Mouse (Mus musculus): Measurements from ENCODE around the gene Ppp1r15a. TPM values are rescaled to one million over a fixed set of nuclear protein-coding genes. Genes with fewer than 3 reads are reported as not detected.
"Not testable (repeated sequence)": the region's sequence is repeated elsewhere in the genome, so short reads cannot be mapped to it uniquely, and the experiment has no call there.

Ppp1r15a gene
- polyA plus RNA-seq, 1 experiment from 2014 or later, result 13.1 TPM

DNA sequence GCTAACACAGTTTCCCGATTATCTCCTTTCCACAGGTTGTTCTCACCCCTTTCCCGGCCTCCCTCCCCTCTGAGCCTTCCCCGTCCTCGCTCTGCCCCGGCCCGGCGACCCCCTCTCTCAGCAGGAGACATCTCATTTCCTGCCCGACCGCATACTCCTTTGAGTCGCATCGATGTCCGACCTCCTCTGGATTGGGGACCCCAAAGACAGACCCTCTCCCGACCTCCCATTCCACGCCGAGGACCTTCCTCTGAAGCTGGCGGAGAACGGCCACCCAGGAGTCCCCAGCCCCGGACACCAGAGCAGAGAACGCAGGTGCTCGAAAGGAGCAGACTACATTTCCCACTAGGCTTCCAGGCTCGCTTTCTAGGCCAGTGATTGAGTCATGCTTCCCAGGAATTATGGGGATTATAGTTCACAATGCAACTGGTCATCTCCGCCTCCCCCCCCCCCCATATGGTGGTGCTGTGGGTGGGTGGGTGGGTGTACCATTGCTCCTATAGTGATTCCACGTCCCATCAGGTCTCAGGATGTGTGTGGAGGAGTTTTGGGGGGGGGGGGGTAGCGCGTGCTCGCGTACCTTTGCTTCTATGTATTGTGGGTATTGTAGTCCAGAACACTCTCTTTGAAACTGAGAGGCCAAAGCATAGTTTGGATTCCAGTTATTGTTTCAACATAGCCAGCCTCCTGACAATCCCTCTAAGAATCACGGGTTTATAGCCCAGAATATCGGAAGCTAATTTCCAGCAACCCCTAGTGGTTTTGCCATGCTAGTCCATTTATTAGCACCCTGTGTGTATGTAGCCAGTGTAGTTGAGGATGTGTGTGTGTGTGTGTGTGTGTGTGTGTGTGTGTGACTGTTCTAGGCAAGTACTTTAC, 12.3 kb upstream of the Ppp1r15a start:
- Histone ChIP-seq H3K4me3 (ENCODE audit: low read depth, low read length) (peak overlapping the region; percentile 38), H3K9ac (ENCODE audit: low read length) (peak overlapping the region; percentile 56)

DNA sequence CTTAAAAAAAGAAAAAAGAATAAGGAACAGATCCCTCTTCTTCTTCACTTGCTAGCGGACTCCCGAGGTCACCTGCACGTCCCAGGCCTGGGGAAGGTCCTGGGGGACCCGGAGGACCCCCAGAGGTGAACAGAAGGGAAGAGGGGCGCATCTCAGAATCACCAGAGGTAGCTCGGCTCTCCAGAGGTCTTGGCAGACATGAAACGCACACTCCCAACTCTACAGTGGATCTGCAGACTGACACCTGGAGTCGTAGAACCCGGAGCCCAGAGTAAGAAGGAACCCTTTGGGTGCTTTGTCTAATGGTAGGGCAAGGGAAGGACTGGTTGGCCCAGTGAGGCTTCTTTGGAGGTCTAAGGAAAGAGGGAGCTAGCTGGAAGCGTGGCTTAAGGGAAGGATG, 11.5 kb upstream of the Ppp1r15a start:
- peak overlapping the region; percentile 56 for H3K9ac ChIP-seq (ENCODE audit: low read length)
- H3K36me3 ChIP-seq (ENCODE audit: control insufficient read depth, insufficient read depth, low read length), result no peaks in the 10 kb centered on the region
- H3K4me2 ChIP-seq (ENCODE audit: low read length), result peak overlapping the region; percentile 58
- H3K4me3 ChIP-seq (ENCODE audit: low read depth, low read length), result peak overlapping the region; percentile 38
- H3K27me3 ChIP-seq (replicated peaks; ENCODE audit: control insufficient read depth, insufficient read depth, low read length), result no peaks in the 10 kb centered on the region
- DNase-seq (ENCODE audit: low spot score), result no peak
- H3K9me3 ChIP-seq (replicated peaks; ENCODE audit: control insufficient read depth, low read length), result no peaks in the 10 kb centered on the region
- H3K4me1 ChIP-seq (ENCODE audit: control insufficient read depth, insufficient read depth, low read length), result peaks cover 4% of the 10 kb centered on the region; the same call in 1 of the 2 replicates
- no peak overlapping the region for H3K27ac ChIP-seq (ENCODE audit: low read depth, low read length)
- WGBS, result 80% methylated on average over 10 of the region's 10 CpGs
- no peak for ATAC-seq

More for the DNA sequence above, 12.3 kb upstream of the Ppp1r15a start:
- Histone ChIP-seq H3K27ac (ENCODE audit: low read depth, low read length) (no peak overlapping the region), H3K4me1 (ENCODE audit: control insufficient read depth, insufficient read depth, low read length) (peaks cover 4% of the 10 kb centered on the region; the same call in 1 of the 2 replicates), H3K9me3 (replicated peaks; ENCODE audit: control insufficient read depth, low read length) (no peaks in the 10 kb centered on the region), H3K36me3 (ENCODE audit: control insufficient read depth, insufficient read depth, low read length) (no peaks in the 10 kb centered on the region), H3K4me2 (ENCODE audit: low read length) (peak overlapping the region; percentile 58), H3K27me3 (replicated peaks; ENCODE audit: control insufficient read depth, insufficient read depth, low read length) (no peaks in the 10 kb centered on the region)
- DNase-seq (ENCODE audit: low spot score) (peak; percentile 90), ATAC-seq (peak; percentile 92)
- 1% methylated on average over 29 of the region's 29 CpGs for WGBS

DNA sequence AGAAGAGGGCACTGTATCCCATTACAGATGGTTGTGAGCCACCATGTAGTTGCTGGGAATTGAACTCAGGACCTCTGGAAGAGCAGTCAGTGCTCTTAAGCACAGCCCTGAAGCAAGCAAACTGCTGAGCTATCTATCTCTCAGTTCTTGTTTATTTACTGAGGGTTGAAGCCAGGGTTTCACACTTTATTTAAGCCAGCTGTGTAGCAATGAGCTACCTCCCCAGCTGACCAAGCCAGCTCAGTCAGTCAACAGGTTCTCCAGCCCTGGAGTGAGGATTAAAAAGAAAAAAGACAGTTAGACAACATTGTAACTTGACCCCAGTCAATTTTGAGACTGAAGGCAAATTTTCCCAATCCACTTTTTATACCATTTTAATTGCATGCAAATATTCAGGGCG, 9.6 kb upstream of the Ppp1r15a start:
- ATAC-seq (no peak), DNase-seq (ENCODE audit: low spot score) (no peak)
- H3K36me3 ChIP-seq (ENCODE audit: control insufficient read depth, insufficient read depth, low read length), result no peaks in the 10 kb centered on the region
- no peak overlapping the region for H3K4me3 ChIP-seq (ENCODE audit: low read depth, low read length)
- H3K27me3 ChIP-seq (replicated peaks; ENCODE audit: control insufficient read depth, insufficient read depth, low read length), result no peaks in the 10 kb centered on the region
- WGBS, result 67% methylated on average over 1 of the region's 1 CpGs
- no peak overlapping the region for H3K9ac ChIP-seq (ENCODE audit: low read length)
- H3K4me1 ChIP-seq (ENCODE audit: control insufficient read depth, insufficient read depth, low read length), result peaks cover 4% of the 10 kb centered on the region; the same call in 1 of the 2 replicates
- H3K4me2 ChIP-seq (ENCODE audit: low read length), result no peak overlapping the region
- no peaks in the 10 kb centered on the region for H3K9me3 ChIP-seq (replicated peaks; ENCODE audit: control insufficient read depth, low read length)
- H3K27ac ChIP-seq (ENCODE audit: low read depth, low read length), result no peak overlapping the region

DNA sequence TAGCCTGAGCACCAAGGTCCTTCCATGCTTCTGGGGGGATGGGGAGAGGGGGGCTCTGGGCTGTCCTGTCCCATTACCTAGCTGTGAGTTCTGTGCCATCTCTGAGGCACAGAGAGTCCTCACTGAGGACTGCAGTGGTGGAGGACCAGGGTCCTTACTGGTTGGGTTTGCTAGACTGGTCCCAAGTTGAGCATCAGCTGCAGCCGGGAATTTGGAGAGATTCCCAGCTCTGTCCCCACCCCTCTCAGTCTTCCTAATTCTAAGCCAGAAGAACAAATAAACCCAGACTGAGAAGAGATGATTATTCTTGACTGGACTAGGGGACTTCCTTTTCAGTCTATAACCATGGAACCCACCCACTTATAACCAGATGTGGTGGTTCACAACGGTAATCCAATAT, 4.6 kb upstream of the Ppp1r15a start:
- ATAC-seq (no peak), DNase-seq (ENCODE audit: low spot score) (no peak)
- Histone ChIP-seq H3K9ac (ENCODE audit: low read length) (no peak overlapping the region), H3K9me3 (replicated peaks; ENCODE audit: control insufficient read depth, low read length) (no peaks in the 10 kb centered on the region), H3K4me1 (ENCODE audit: control insufficient read depth, insufficient read depth, low read length) (peaks cover under 1% of the 10 kb centered on the region; the same call in 1 of the 2 replicates), H3K36me3 (ENCODE audit: control insufficient read depth, insufficient read depth, low read length) (no peaks in the 10 kb centered on the region), H3K27ac (ENCODE audit: low read depth, low read length) (no peak overlapping the region), H3K4me3 (ENCODE audit: low read depth, low read length) (no peak overlapping the region), H3K4me2 (ENCODE audit: low read length) (no peak overlapping the region), H3K27me3 (replicated peaks; ENCODE audit: control insufficient read depth, insufficient read depth, low read length) (no peaks in the 10 kb centered on the region)
- WGBS, result 80% methylated on average over 2 of the region's 2 CpGs

DNA sequence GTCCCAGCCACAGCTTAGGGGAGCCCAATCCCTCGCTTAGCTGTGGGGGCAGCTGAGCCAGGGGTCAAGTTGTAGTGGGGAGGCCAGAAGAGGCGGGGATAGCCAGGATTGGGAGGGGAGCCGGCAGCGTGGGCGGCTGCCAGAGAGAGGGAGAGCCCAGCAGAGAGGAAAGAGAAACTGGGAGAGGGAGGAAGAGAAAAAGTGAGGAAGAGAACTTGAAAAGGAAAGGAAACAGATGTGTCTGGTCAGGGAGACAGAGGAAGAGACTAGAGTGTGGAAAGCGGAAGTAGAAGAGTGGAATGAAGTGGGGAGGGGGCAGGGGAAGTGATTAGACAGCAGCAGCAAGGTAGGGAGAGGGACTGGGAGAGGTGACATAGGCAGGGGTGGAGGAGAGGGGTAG, 3.4 kb upstream of the Ppp1r15a start:
- no peak overlapping the region for H3K4me3 ChIP-seq (ENCODE audit: low read depth, low read length)
- no peaks in the 10 kb centered on the region for H3K36me3 ChIP-seq (ENCODE audit: control insufficient read depth, insufficient read depth, low read length)
- no peak overlapping the region for H3K4me2 ChIP-seq (ENCODE audit: low read length)
- 24% methylated on average over 6 of the region's 6 CpGs for WGBS
- no peak overlapping the region for H3K27ac ChIP-seq (ENCODE audit: low read depth, low read length)
- no peaks in the 10 kb centered on the region for H3K27me3 ChIP-seq (replicated peaks; ENCODE audit: control insufficient read depth, insufficient read depth, low read length)
- no peaks in the 10 kb centered on the region for H3K9me3 ChIP-seq (replicated peaks; ENCODE audit: control insufficient read depth, low read length)
- ATAC-seq (no peak), DNase-seq (ENCODE audit: low spot score) (no peak)
- H3K9ac ChIP-seq (ENCODE audit: low read length), result no peak overlapping the region
- peaks cover 6% of the 10 kb centered on the region for H3K4me1 ChIP-seq (ENCODE audit: control insufficient read depth, insufficient read depth, low read length)

DNA sequence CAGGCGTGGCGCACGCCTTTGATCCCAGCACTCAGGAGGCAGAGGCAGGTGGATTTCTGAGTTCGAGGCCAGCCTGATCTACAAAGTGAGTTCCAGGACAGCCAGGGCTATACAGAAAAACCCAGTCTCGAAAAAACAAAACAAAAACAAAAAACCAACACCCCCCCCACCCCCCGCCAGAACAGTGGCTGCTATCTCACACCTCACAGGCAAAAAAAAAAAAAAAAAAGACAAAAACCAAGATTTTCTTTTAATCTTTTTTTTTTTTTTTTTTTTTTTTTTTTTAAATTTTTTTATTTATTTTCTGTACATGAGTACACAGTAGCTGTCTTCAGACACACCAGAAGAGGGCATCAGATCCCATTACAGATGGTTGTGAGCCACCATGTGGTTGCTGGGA, 1.1 kb upstream of the Ppp1r15a start:
- 92% methylated on average over 6 of the region's 6 CpGs for WGBS

DNA sequence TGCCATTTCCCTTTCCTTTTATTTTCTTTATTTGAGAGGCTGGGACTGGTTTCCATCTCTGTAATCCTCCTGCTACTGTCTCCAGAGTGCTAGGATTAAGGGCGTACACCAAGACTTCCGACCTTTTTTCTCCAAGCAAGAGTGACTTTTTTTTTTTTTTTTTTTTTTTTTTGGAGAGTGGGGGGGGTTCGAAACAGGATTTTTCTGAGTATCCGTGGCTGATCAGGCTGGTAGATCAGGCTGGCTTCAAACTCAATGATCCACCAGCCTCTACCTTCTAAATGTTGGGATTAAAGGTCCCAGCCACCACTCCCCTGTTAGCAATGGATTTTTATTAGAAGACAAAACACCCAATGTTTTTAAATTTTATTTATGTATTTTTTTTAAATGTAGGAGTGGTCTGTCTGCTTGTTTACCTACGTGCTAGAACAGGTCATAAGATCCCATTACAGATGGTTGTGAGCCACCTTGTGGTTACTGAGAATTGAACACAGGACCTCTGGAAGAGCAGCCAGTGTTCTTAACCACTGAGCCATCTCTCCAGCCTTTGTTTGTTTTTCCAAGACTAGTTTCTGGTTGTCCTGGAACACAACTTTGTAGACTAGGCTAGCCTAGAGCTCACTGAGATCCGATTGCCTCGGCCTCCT, 529 bp upstream of the Ppp1r15a start:
- no peaks in the 10 kb centered on the region for H3K9me3 ChIP-seq (replicated peaks; ENCODE audit: control insufficient read depth, low read length)
- H3K27ac ChIP-seq (ENCODE audit: low read depth, low read length), result no peak overlapping the region
- 24% methylated on average over 7 of the region's 7 CpGs for WGBS
- H3K27me3 ChIP-seq (replicated peaks; ENCODE audit: control insufficient read depth, insufficient read depth, low read length), result no peaks in the 10 kb centered on the region
- H3K4me1 ChIP-seq (ENCODE audit: control insufficient read depth, insufficient read depth, low read length), result peaks cover 6% of the 10 kb centered on the region
- ATAC-seq (no peak), DNase-seq (ENCODE audit: low spot score) (no peak)
- H3K36me3 ChIP-seq (ENCODE audit: control insufficient read depth, insufficient read depth, low read length), result no peaks in the 10 kb centered on the region
- H3K9ac ChIP-seq (ENCODE audit: low read length), result peak overlapping the region; percentile 82
- H3K4me3 ChIP-seq (ENCODE audit: low read depth, low read length), result peak overlapping the region; percentile 67
- H3K4me2 ChIP-seq (ENCODE audit: low read length), result peak overlapping the region; percentile 95

More for the DNA sequence above, 1.1 kb upstream of the Ppp1r15a start:
- not testable (repeated sequence) for H3K9ac ChIP-seq (ENCODE audit: low read length); DNase-seq (ENCODE audit: low spot score); H3K9me3 ChIP-seq (replicated peaks; ENCODE audit: control insufficient read depth, low read length); H3K36me3 ChIP-seq (ENCODE audit: control insufficient read depth, insufficient read depth, low read length); H3K27ac ChIP-seq (ENCODE audit: low read depth, low read length); H3K27me3 ChIP-seq (replicated peaks; ENCODE audit: control insufficient read depth, insufficient read depth, low read length); H3K4me3 ChIP-seq (ENCODE audit: low read depth, low read length); H3K4me2 ChIP-seq (ENCODE audit: low read length); ATAC-seq; H3K4me1 ChIP-seq (ENCODE audit: control insufficient read depth, insufficient read depth, low read length)

DNA sequence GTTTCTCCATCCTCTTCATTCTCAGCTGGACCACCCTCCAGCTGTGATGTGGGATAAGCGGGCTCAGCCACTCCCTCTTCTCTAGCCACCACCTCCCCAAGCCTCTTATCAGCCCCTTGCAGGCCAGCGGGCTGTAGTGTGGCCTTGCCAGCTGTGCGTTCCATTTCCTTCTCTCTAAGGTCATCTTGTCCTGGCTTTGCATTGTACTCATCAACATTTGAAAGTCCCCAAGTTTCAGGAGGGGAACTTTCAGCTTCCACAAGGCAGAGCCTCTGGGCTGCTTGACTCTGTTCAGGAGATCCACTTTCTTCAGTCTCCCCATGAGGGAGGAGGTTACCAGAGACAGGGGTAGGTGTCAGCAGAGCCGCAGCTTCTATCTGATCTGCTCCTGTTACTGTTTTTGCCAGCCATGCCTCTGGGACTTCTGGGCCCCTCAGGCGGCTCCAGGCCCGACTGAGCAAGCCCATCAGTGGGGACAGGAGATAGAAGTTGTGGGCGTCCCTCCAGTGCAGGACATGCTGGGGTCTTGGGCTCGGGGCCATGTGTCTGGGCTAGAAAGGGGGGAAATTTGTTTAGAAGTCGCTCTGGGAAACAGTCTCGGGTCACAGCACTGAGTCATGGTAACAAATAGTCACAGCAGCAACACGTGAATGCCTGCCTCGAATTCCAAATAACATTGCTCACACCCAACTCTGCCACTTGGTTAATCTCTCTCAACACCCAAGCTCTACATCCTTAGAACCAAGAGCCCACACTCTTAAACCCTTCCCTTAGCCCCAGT, 1.0 kb downstream of the Ppp1r15a start:
- Histone ChIP-seq H3K4me3 (ENCODE audit: low read depth, low read length) (peak overlapping the region; percentile 67), H3K27ac (ENCODE audit: low read depth, low read length) (no peak overlapping the region), H3K4me1 (ENCODE audit: control insufficient read depth, insufficient read depth, low read length) (peaks cover 6% of the 10 kb centered on the region), H3K9me3 (replicated peaks; ENCODE audit: control insufficient read depth, low read length) (no peaks in the 10 kb centered on the region), H3K27me3 (replicated peaks; ENCODE audit: control insufficient read depth, insufficient read depth, low read length) (no peaks in the 10 kb centered on the region), H3K9ac (ENCODE audit: low read length) (peak overlapping the region; percentile 82), H3K36me3 (ENCODE audit: control insufficient read depth, insufficient read depth, low read length) (no peaks in the 10 kb centered on the region), H3K4me2 (ENCODE audit: low read length) (peak overlapping the region; percentile 95)
- WGBS, result 37% methylated on average over 12 of the region's 12 CpGs
- DNase-seq (ENCODE audit: low spot score) (no peak), ATAC-seq (0 out of 2 replicates have a peak, but pooled peaks have one; percentile 2)
